Mouse (Mus musculus) ovary, postnatal 10 days (tissue): ENCODE results near the gene Mogat1.
A peak's percentile ranks its signal among the peaks of the same experiment; 100 is the strongest.
"Not testable (repeated sequence)": the region's sequence is repeated elsewhere in the genome, so short reads cannot be mapped to it uniquely, and the experiment has no call there.

ENCODE experiments used
- DNase-seq: peaks from one replicate; pipeline ENCODE4 v3.0.0; 2022; ENCODE audit warnings: low spot score

The Mogat1 gene

GRCm38 (mm10) chr1:78510862-78511261 is at the start of gene Mogat1:
TSS of gene Mogat1 (plus strand) at chr1:78510991.
- no peak for DNase-seq

GRCm38 (mm10) chr1:78472441-78472840 is 38.4 kb upstream of the Mogat1 start:
- no peak for DNase-seq

GRCm38 (mm10) chr1:78483430-78483829 is 27.4 kb upstream of the Mogat1 start:
- no peak for DNase-seq

GRCm38 (mm10) chr1:78484361-78484760 is 26.4 kb upstream of the Mogat1 start:
- DNase-seq = no peak

GRCm38 (mm10) chr1:78488427-78488751 is 22.4 kb upstream of the Mogat1 start:
- DNase-seq = no peak

GRCm38 (mm10) chr1:78488752-78489492 is 21.9 kb upstream of the Mogat1 start, which contains the start of gene Farsb:
TSS of gene Farsb (minus strand) at chr1:78488897.
- peak; percentile 85 for DNase-seq

- DNase-seq = no peak
Observed at GRCm38 (mm10) chr1:78490143-78490542, 20.6 kb upstream of the Mogat1 start.

GRCm38 (mm10) chr1:78501036-78501435 is 9.8 kb upstream of the Mogat1 start:
- no peak for DNase-seq

- not testable (repeated sequence) for DNase-seq
Observed at GRCm38 (mm10) chr1:78501856-78502255, 8.9 kb upstream of the Mogat1 start.

GRCm38 (mm10) chr1:78502527-78502926 is 8.3 kb upstream of the Mogat1 start:
- no peak for DNase-seq

GRCm38 (mm10) chr1:78507137-78507536 is 3.7 kb upstream of the Mogat1 start:
- DNase-seq = no peak

- peak; percentile 24 for DNase-seq
Observed at GRCm38 (mm10) chr1:78511621-78512160, 900 bp downstream of the Mogat1 start, which contains the start of gene BC035947. TSS of gene BC035947 (minus strand) at chr1:78512158.

- no peak for DNase-seq
Observed at GRCm38 (mm10) chr1:78512756-78513155, 2.0 kb downstream of the Mogat1 start.

GRCm38 (mm10) chr1:78518907-78519306 is 8.1 kb downstream of the Mogat1 start:
- DNase-seq = no peak

- DNase-seq = no peak
Observed at GRCm38 (mm10) chr1:78525189-78525886, 14.5 kb downstream of the Mogat1 start.

- DNase-seq = no peak
Observed at GRCm38 (mm10) chr1:78528356-78528755, 17.6 kb downstream of the Mogat1 start.

- no peak for DNase-seq
Observed at GRCm38 (mm10) chr1:78529011-78529410, 18.2 kb downstream of the Mogat1 start.

GRCm38 (mm10) chr1:78530500-78531215 is 19.9 kb downstream of the Mogat1 start:
- no peak for DNase-seq

GRCm38 (mm10) chr1:78532184-78532800 is 21.5 kb downstream of the Mogat1 start:
- DNase-seq = no peak

GRCm38 (mm10) chr1:78534428-78535150 is 23.8 kb downstream of the Mogat1 start:
- no peak for DNase-seq
